Mouse (Mus musculus) embryonic fibroblast, embryonic 13.5 days (primary cell): ENCODE measurements at regions not wholly inside any gene's neighbourhood (a gene's known extent, or its start where the extent isn't known, plus 50 kb on each side); places are given as distances from the start of the nearest gene placed in this dataset.

Source experiments
- H3K27ac ChIP-seq: 2 replicates; pipeline ENCODE4 v1.5.1; 2012; ENCODE audit warnings: low read length, control low read depth, inconsistent platforms; ENCODE audit not compliant: insufficient read depth
- H3K4me1 ChIP-seq: 2 replicates; pipeline ENCODE4 v1.6.1; 2011; ENCODE audit warnings: low read length; ENCODE audit not compliant: control insufficient read depth, insufficient read depth
- H3K4me3 ChIP-seq: 2 replicates; pipeline ENCODE4 v1.5.1; 2011; ENCODE audit warnings: mild to moderate bottlenecking, control low read depth, low read length; ENCODE audit not compliant: insufficient read depth
- CTCF ChIP-seq: IDR thresholded peaks from 2 replicates; pipeline ENCODE4 v1.5.1; 2011; ENCODE audit warnings: mild to moderate bottlenecking, control low read depth, low read length, moderate library complexity, borderline replicate concordance; ENCODE audit not compliant: insufficient read depth
- POLR2A ChIP-seq: IDR thresholded peaks from 2 replicates; pipeline ENCODE4 v1.6.1; 2011; ENCODE audit warnings: low read depth, mild to moderate bottlenecking, control low read depth, low read length, moderate library complexity

DNA sequence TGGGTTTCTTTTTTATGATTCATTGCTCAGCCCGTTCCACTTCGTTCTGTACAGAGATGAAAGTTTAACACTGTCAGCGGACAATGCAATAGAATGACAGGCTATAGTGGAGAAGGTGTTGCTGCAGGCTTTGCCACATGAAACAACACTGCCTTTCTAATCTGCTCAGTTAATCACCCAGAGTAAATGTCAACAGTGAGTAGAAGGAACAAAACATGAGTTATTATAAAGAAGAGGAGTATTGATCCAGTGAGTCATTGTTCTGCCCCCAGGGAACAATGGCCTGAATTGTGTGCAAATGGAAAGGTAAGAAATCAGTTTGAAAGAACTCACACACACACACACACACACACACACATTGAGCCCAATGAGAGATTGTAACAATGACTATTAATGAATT, 118.2 kb downstream of the Qrsl1 start:
- H3K4me3 ChIP-seq = no peak overlapping the region
- no peak for TF ChIP-seq POLR2A
- TF ChIP-seq CTCF = no peak
- no peak overlapping the region for H3K27ac ChIP-seq
- no peaks in the 10 kb centered on the region for H3K4me1 ChIP-seq

DNA sequence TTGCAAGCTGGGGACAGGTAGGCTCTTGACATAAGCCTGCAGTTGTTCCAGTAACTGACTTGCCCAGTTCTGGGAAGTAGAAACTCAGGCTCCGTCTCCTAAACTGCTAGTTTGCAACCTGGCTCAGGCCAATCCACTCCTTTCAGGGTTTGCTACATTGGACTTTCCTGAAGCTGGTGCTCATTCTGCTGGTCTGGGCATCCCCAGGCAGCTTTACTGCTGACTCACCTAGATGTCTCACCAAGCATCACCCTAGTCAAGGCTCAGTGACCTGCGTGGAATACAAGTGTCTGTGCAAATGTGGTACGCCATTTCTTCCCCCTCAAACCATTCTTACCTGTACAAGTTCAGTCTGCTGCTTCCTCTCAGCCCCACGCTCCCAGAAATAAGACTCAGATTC, 110.8 kb downstream of the Qrsl1 start:
- no peak overlapping the region for H3K4me3 ChIP-seq
- no peak overlapping the region for H3K27ac ChIP-seq
- TF ChIP-seq POLR2A (no peak), CTCF (no peak)
- H3K4me1 ChIP-seq = no peaks in the 10 kb centered on the region

DNA sequence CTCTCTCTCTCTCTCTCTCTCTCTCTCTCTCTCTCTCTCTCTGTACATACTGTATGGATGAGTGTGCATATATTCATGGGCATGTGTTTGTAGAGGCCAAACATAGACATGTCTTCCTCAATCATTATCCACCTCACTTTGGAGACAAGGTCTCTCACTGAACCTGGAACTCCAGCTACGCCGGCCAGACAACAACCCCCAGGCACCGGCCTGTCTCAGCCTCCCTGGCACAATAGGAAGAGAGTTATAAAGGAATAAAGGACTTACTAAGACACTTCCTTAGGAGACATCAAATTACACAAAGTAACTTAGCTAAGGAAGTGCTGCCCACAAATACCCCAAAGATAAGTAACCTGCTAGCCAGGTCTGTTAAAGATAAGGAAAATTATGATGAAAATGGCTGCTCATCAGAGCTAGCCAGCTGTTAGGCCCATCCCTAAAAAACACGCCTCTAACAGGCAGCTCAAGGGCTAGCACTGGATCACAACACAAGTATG, 110.0 kb downstream of the Qrsl1 start:
- Histone ChIP-seq H3K27ac (no peak overlapping the region), H3K4me3 (no peak overlapping the region), H3K4me1 (no peaks in the 10 kb centered on the region)
- TF ChIP-seq CTCF = no peak
- no peak for TF ChIP-seq POLR2A

DNA sequence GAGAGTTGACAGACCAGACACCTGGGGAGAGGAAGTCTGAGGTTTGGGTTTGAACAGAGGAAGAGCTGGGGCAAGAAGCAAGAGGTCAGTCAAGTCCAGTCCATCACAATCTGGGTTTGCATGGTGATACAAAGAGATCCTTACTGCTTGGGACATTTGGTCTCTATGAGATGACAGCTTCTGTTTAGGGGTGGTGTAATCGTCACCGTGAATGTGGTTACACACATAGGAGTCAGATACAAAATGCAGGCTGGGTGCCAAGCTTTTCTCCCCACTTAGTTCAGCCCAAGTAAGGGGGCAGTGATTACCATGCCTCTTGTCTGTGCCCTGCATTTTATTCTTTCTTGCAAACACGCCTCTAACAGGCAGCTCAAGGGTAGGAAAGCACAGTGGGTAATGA, 108.9 kb downstream of the Qrsl1 start:
- H3K4me1 ChIP-seq = no peaks in the 10 kb centered on the region
- H3K4me3 ChIP-seq = no peak overlapping the region
- no peak for TF ChIP-seq POLR2A
- TF ChIP-seq CTCF = no peak
- no peak overlapping the region for H3K27ac ChIP-seq

DNA sequence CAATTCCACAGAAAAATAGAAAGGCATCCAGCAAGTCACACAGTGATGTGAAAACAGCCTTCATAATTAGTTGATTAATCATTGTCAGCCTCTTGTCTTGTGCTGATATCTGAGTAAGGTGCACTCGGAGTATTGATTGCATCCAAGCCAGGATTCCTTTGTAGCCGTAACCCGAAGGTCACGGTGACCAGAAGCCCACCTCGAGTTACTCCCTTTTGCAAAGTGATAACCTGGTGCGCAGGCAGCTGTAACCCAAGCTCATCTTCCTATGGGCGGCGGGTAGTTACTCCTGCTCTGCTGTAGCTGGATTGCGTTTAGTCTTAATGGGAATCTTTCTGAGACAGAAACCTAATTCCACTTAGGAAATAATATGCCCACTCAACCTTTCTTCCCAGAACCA, 107.0 kb downstream of the Qrsl1 start:
- Histone ChIP-seq H3K4me1 (no peaks in the 10 kb centered on the region), H3K4me3 (no peak overlapping the region), H3K27ac (no peak overlapping the region)
- no peak for TF ChIP-seq CTCF
- TF ChIP-seq POLR2A = no peak

DNA sequence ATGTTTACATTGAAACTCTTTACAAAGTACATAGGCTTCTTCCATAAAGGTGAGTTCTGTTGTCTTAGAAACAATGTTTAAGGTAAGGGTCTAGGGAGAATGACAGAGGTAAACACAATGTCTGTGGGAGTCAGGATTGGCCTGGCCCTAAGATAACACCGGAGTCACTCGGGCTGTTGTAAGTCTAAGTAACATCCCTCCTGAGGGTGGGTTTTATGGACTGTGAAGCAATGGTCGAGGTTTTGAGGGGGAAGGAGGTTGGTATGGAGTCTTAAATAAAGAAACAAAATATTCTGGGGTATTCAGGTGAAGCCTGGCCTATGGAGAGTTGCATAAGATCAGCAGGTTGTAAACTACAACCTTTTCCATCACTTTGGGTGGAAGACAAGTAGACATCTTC, 101.5 kb downstream of the Qrsl1 start:
- H3K4me1 ChIP-seq = no peaks in the 10 kb centered on the region
- H3K4me3 ChIP-seq = no peak overlapping the region
- no peak for TF ChIP-seq POLR2A
- TF ChIP-seq CTCF = no peak
- H3K27ac ChIP-seq = no peak overlapping the region

DNA sequence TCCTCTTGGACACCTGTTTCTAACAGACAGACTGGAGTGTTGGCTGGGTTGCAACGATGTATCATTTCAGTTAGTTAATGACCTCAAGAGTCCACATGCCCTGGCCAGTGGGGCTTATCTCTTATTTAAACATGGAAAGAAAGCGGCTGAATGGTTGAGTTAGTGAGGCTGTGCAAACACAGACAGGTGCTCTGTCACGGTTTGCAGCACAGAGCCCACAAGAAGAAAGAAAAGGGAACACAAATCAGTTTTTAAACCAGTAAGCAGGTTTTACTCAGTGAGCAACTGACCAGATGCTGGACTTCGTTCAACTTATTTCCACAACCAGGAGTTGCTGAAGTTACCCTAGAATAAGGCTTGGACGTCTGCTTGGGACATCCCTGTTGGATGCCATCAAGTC, 86.3 kb downstream of the Qrsl1 start:
- H3K4me3 ChIP-seq = no peak overlapping the region
- TF ChIP-seq POLR2A (no peak), CTCF (no peak)
- no peaks in the 10 kb centered on the region for H3K4me1 ChIP-seq
- H3K27ac ChIP-seq = no peak overlapping the region

DNA sequence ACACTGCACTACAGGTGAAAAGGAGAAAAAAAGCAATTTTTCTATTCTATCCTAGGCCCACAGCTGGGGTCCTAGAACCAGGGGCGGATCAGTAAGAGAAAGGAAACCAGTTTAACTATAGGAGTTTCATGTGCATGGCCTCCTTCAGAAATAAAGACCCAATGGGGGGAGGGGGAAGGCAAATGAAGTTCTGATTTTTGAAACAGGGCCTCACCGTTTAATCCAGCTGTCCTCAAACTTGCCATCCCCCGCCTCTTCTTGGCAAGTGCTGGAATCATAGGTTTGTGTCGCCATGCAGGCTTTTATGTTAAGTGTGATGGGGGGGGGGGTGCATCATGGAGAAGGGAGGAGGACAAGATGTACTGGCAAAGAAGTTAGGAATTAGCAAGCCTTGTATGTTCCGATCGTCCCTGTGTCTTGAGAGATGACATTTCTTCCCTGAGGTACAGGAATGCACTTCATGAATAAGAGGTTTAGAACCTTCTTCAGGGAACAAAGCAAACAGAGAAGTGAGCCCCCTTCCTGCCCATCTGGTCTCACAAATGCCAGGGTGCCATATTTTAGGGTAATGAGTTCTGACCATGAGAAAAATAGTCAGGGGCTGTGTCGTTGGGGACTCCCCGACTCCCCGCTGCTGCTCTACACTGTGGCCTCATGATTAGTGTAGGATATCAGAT, 83.9 kb downstream of the Qrsl1 start:
- Histone ChIP-seq H3K27ac (no peak overlapping the region), H3K4me3 (no peak overlapping the region), H3K4me1 (no peaks in the 10 kb centered on the region)
- TF ChIP-seq CTCF = no peak
- no peak for TF ChIP-seq POLR2A

DNA sequence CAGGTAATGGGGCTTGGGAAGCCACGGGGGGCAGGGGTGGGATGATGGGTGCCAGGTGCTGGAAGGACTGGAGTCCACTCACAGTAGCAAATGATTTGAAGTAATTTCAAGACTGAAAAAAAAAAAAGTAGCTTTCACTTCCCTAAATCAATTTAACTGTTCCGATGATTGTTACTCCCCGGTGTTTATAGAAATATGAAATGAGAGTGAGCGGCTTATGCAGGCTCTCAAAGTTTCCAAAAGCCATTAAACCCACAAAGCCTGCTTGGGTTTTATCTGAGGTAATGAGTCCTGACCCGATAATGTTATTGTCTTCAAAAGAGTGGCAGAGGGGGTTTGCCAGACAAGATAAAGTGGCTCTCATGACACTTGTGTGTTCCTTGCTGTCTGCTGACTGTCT, 82.9 kb downstream of the Qrsl1 start:
- TF ChIP-seq POLR2A (no peak), CTCF (no peak)
- no peaks in the 10 kb centered on the region for H3K4me1 ChIP-seq
- H3K4me3 ChIP-seq = no peak overlapping the region
- no peak overlapping the region for H3K27ac ChIP-seq

DNA sequence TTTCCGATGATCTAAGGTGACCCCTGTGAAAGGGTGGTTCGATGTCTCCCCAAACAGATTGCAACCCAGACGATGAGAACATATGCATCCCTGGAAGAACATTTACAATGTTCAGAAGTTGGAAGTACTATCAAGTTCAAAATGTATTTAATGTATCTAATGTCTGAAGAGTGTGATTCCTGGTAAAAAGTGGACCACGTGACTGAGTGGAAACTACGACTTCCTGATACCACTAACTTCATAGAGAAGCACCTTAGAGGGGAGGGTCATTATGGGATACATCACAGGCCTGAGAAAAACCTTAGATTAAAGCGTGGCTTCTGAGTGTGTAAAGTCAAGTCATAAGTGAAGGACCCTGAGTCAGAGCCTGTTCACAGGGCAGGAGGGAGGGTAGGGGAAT, 82.1 kb downstream of the Qrsl1 start:
- H3K4me1 ChIP-seq = no peaks in the 10 kb centered on the region
- H3K4me3 ChIP-seq = no peak overlapping the region
- no peak for TF ChIP-seq CTCF
- TF ChIP-seq POLR2A = no peak
- no peak overlapping the region for H3K27ac ChIP-seq

DNA sequence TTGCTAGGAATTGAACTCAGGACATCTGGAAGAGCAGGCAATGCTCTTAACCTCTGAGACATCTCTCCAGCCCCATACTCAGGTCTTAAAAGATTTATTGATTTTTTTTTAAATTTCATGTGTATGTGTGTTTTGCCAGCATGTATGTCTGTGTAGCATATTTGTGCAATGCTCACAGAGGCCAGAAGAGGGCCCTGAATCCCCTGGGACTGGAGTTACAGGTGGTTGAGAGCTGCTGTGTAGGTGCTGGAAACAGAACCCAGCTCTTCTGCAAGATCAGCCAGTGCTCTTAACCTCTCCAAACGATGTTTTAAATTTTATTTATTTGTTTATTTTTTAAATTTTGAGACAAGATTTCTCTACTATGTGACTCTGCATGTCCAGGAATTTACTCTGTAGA, 78.9 kb downstream of the Qrsl1 start:
- TF ChIP-seq CTCF = no peak
- no peak for TF ChIP-seq POLR2A
- H3K27ac ChIP-seq = no peak overlapping the region

More for the DNA sequence above, 78.9 kb downstream of the Qrsl1 start:
- Histone ChIP-seq H3K4me3 (no peak overlapping the region), H3K4me1 (no peaks in the 10 kb centered on the region)
